Mouse (Mus musculus): ENCODE data around the gene Sfxn2. TPM values are rescaled to one million over a fixed set of nuclear protein-coding genes. Genes with fewer than 3 reads are reported as not detected.
A peak's percentile ranks its signal among the peaks of the same experiment; 100 is the strongest.

Sfxn2 gene
- polyA plus RNA-seq, 1 experiment, result 0.38 TPM

GRCm38 (mm10) chr19:46529601-46530448, 43.3 kb upstream of the Sfxn2 start:
- H3K36me3 ChIP-seq (replicated peaks; ENCODE audit: low read length), result peaks cover 6% of the 10 kb centered on the region
- peaks cover 90% of the 10 kb centered on the region for H3K4me1 ChIP-seq
- peak overlapping the region; percentile 87 for H3K4me3 ChIP-seq (replicated peaks)
- no peaks in the 10 kb centered on the region for H3K27me3 ChIP-seq (replicated peaks)
- no peaks in the 10 kb centered on the region for H3K9me3 ChIP-seq
- TF ChIP-seq GATA1 (IDR thresholded peaks at IDR 0.05; ENCODE audit: borderline replicate concordance, low read length) (no peak), FLI1 (IDR thresholded peaks at IDR 0.05; ENCODE audit: low read length) (no peak)

GRCm38 (mm10) chr19:46530449-46530990, 42.6 kb upstream of the Sfxn2 start:
- H3K4me3 ChIP-seq (replicated peaks), result no peak overlapping the region
- peaks cover 88% of the 10 kb centered on the region for H3K4me1 ChIP-seq
- H3K9me3 ChIP-seq, result no peaks in the 10 kb centered on the region
- no peak for TF ChIP-seq GATA1 (IDR thresholded peaks at IDR 0.05; ENCODE audit: borderline replicate concordance, low read length)
- no peak for TF ChIP-seq FLI1 (IDR thresholded peaks at IDR 0.05; ENCODE audit: low read length)
- no peaks in the 10 kb centered on the region for H3K27me3 ChIP-seq (replicated peaks)
- H3K36me3 ChIP-seq (replicated peaks; ENCODE audit: low read length), result peaks cover 6% of the 10 kb centered on the region

GRCm38 (mm10) chr19:46531071-46532030, 41.8 kb upstream of the Sfxn2 start:
- Histone ChIP-seq H3K36me3 (replicated peaks; ENCODE audit: low read length) (peaks cover 6% of the 10 kb centered on the region), H3K9me3 (no peaks in the 10 kb centered on the region), H3K4me3 (replicated peaks) (peak overlapping the region; percentile 18), H3K4me1 (peaks cover 84% of the 10 kb centered on the region), H3K27me3 (replicated peaks) (no peaks in the 10 kb centered on the region)
- TF ChIP-seq GATA1 (IDR thresholded peaks at IDR 0.05; ENCODE audit: borderline replicate concordance, low read length), result no peak
- no peak for TF ChIP-seq FLI1 (IDR thresholded peaks at IDR 0.05; ENCODE audit: low read length)

DNA sequence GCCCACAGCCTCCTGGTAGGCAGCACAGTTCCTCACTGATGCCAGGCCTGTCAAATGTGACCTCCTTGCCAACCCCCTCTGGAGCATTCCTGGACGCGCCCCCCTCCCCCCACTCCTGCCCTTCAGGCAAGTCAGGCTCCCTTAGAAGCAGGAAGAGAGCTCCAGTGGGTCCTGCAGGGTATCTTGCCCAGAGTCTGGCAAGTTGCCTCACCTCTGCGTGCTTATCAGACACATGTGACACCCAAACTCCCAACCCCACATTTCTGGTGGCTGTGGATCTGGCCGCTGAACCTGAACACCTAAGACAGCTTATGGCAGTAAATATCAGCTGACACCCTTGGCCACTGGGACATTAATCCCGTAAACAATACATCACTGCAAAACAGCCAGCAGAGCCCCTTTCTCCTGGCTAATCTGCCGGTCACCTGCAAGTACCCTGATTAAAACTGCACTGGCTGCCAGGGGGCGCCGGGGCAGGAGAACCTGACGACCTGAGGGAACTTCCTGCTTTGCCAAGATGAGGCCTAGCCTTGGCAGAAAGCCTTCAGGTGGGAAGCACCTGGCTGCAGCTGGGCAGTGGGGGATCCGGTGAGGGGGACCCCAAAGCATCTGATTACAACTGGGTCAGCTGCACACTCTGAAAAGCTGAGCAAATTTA, 41.0 kb upstream of the Sfxn2 start:
- H3K4me3 ChIP-seq (replicated peaks), result peak overlapping the region; percentile 18
- H3K36me3 ChIP-seq (replicated peaks; ENCODE audit: low read length), result peaks cover 10% of the 10 kb centered on the region
- H3K27me3 ChIP-seq (replicated peaks), result no peaks in the 10 kb centered on the region
- peaks cover 80% of the 10 kb centered on the region for H3K4me1 ChIP-seq
- H3K9me3 ChIP-seq, result no peaks in the 10 kb centered on the region
- TF ChIP-seq FLI1 (IDR thresholded peaks at IDR 0.05; ENCODE audit: low read length) (no peak), GATA1 (IDR thresholded peaks at IDR 0.05; ENCODE audit: borderline replicate concordance, low read length) (no peak)

DNA sequence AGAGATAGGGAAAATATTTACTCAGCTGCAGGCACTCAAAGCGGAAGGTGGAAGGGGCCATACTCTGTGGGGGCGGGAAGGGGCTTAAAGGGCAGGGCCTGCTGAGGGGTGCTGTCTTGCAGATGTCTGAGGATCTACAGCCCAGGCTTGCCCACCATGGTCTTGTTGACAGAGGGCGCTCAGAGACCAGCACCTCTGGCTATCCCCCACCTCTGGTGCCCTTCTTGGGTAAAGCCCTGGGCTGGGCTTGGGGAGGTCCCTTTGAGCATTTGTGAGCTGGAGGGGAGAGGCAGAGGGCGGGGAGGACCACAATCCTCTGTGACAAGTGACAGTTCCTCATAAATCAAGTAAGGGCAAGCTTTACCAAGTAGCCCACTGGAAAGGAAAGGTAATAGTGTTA, 40.1 kb upstream of the Sfxn2 start:
- no peak overlapping the region for H3K4me3 ChIP-seq (replicated peaks)
- TF ChIP-seq FLI1 (IDR thresholded peaks at IDR 0.05; ENCODE audit: low read length) (no peak), GATA1 (IDR thresholded peaks at IDR 0.05; ENCODE audit: borderline replicate concordance, low read length) (no peak)
- peaks cover 14% of the 10 kb centered on the region for H3K36me3 ChIP-seq (replicated peaks; ENCODE audit: low read length)
- no peaks in the 10 kb centered on the region for H3K27me3 ChIP-seq (replicated peaks)
- H3K9me3 ChIP-seq, result no peaks in the 10 kb centered on the region
- H3K4me1 ChIP-seq, result peaks cover 74% of the 10 kb centered on the region

DNA sequence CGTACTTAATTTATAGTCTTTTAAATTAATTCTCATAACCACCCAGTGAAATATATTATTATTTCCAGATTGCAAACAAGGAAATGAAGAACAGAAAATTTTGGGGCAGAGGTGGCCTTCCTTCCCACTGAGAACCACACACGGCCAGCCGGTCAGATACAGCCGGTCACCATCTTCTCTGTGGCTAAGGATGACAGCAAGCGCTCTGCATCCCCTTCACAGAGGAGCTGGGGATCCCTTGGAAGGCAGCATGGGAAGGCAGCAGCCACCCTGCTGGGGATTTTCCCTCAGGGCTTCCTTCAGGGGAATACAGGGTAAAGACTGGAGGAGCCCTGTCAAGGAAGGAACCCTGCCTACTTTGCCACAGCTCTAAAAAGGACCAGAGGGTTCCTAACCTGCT, 39.6 kb upstream of the Sfxn2 start:
- Histone ChIP-seq H3K27me3 (replicated peaks) (no peaks in the 10 kb centered on the region), H3K4me3 (replicated peaks) (no peak overlapping the region), H3K9me3 (no peaks in the 10 kb centered on the region), H3K4me1 (peaks cover 74% of the 10 kb centered on the region), H3K36me3 (replicated peaks; ENCODE audit: low read length) (peaks cover 16% of the 10 kb centered on the region)
- no peak for TF ChIP-seq FLI1 (IDR thresholded peaks at IDR 0.05; ENCODE audit: low read length)
- TF ChIP-seq GATA1 (IDR thresholded peaks at IDR 0.05; ENCODE audit: borderline replicate concordance, low read length), result no peak

- Histone ChIP-seq H3K9me3 (no peaks in the 10 kb centered on the region), H3K4me3 (replicated peaks) (no peak overlapping the region), H3K27me3 (replicated peaks) (no peaks in the 10 kb centered on the region), H3K36me3 (replicated peaks; ENCODE audit: low read length) (peaks cover 20% of the 10 kb centered on the region), H3K4me1 (peaks cover 63% of the 10 kb centered on the region)
- TF ChIP-seq GATA1 (IDR thresholded peaks at IDR 0.05; ENCODE audit: borderline replicate concordance, low read length) (no peak), FLI1 (IDR thresholded peaks at IDR 0.05; ENCODE audit: low read length) (no peak)
These were observed 38.5 kb upstream of the Sfxn2 start for GRCm38 (mm10) chr19:46534542-46535098.

DNA sequence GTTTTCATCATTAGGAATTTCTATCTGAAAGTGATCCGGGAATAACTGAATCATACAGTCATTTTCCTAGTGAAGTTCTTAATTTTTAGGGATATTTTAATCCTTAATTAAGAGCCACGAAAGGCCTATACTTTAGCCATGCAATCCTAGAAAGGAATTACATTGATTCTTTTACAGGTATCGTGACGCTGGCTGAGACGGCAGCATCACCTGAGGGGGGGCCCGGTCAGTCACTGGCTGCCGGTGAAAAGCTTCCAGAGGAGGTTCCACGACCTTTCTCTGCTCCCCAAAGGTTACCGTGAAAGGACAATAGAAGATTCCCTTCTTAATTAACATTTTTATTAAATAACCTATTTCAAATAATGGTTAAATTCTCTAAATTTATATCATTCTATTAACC, 35.8 kb upstream of the Sfxn2 start:
- peaks cover 39% of the 10 kb centered on the region for H3K36me3 ChIP-seq (replicated peaks; ENCODE audit: low read length)
- H3K27me3 ChIP-seq (replicated peaks), result no peaks in the 10 kb centered on the region
- H3K9me3 ChIP-seq, result no peaks in the 10 kb centered on the region
- H3K4me1 ChIP-seq, result peaks cover 35% of the 10 kb centered on the region
- no peak overlapping the region for H3K4me3 ChIP-seq (replicated peaks)
- TF ChIP-seq GATA1 (IDR thresholded peaks at IDR 0.05; ENCODE audit: borderline replicate concordance, low read length), result no peak
- no peak for TF ChIP-seq FLI1 (IDR thresholded peaks at IDR 0.05; ENCODE audit: low read length)

DNA sequence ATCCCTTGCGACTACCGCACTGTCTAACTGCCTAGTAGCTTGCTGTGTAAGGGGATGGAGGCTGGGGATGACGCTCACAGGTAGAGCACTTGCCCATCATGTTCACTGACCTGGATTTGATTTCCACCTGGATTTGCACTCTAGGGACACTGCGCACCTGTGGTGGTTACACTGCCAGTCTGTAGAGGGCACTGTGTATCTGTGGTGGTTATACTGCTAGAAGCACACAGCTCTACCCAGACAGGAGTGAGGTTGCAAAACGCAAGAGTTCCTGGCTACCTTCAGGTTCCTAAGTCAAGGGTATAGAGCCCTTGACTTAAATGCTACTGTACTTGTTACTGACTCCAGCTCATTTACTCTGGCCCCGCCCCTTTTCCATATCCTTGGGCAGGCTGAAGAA, 35.0 kb upstream of the Sfxn2 start:
- Histone ChIP-seq H3K4me1 (peaks cover 27% of the 10 kb centered on the region), H3K9me3 (no peaks in the 10 kb centered on the region), H3K36me3 (replicated peaks; ENCODE audit: low read length) (peaks cover 47% of the 10 kb centered on the region), H3K4me3 (replicated peaks) (peak overlapping the region; percentile 72), H3K27me3 (replicated peaks) (no peaks in the 10 kb centered on the region)
- TF ChIP-seq FLI1 (IDR thresholded peaks at IDR 0.05; ENCODE audit: low read length) (no peak), GATA1 (IDR thresholded peaks at IDR 0.05; ENCODE audit: borderline replicate concordance, low read length) (no peak)

Measured in megakaryocyte, embryonic 14.5 days (primary cell).